Mouse (Mus musculus): ENCODE measurements around the gene Hs3st3a1. TPM values are rescaled to one million over a fixed set of nuclear protein-coding genes. Genes with fewer than 3 reads are reported as not detected.

Gene Hs3st3a1
- total RNA-seq, 2 experiments from 2014 or later = 0.20 to 0.78 TPM

- no peak for DNase-seq (ENCODE audit: low spot score in 2 of 2)
These were observed 114.8 kb downstream of the Hs3st3a1 start for GRCm38 (mm10) chr11:64549955-64550354.

- no peak for DNase-seq (ENCODE audit: low spot score in 2 of 2)
These were observed 123.2 kb downstream of the Hs3st3a1 start for GRCm38 (mm10) chr11:64558282-64558681.

DNA sequence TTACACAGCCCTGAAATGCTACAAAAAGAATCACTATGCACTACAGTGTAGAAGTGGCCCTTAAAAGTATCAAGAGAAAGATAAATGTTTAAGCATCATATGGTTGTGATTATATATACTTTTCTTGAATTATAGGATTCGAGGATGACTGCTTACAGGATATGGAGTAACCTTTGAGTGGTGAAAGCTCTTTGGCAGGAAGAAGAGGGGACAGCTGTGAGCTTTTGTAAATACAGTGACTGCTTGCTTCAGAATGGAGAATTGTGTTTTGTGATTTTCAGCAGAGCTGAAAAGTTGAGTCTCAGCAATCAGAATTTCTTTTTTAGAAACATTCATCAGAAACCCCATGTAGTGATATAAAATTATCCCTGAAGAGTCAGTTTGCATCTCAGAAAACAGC, 124.3 kb downstream of the Hs3st3a1 start:
- DNase-seq (ENCODE audit: low spot score in 2 of 2) = no peak

DNA sequence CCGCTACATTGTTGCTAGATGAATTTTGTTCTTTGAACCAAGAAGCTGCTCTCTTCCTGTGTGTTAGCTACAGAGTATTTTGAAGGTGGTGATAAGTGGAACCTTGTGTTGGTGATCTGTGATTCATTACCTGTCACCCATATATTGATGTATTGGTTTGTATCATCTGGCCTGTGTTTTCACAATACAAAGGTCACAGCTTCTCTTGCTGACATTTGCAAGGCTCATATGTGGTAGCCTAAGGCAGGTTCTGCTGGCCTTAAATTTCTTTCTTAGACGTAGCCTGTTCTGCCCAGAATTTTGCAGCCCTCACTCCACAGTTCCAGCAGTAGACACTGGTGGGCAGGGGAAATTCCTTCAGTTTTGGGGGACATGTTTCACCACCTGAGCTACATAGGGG, 125.3 kb downstream of the Hs3st3a1 start:
- no peak for DNase-seq (ENCODE audit: low spot score in 2 of 2)

DNA sequence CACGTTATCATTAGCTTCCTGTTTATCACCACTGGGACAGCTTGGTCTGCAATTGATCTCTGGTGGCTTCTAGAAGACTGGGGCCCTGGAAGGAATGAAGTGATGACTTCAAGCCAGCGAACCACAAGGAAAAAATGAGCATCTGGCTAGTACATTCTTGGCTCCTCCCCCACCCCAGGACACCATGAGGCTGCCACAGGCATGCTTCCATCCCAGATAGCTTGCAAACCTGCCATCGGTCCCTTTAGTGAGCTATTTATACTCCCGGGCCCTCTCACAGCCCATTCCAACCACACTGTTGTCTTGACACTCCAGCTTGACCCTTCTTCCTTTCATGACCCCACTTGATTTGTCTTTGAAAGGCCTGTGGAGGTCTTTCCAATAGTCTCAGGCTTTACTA, 127.6 kb downstream of the Hs3st3a1 start:
- DNase-seq (ENCODE audit: low spot score in 2 of 2) = no peak

Other genes with a start within 250 kb of the Hs3st3a1 start
- under 1 TPM in 1 of 2 experiments, not detected in 1; 0.20 TPM for gene F930015N05Rik, start 1.3 kb downstream of the Hs3st3a1 start, total RNA-seq (2021)

All from adrenal gland, postnatal 4 days (tissue).